Mouse (Mus musculus): ENCODE data around the gene Polr2e. TPM values are rescaled to one million over a fixed set of nuclear protein-coding genes. Genes with fewer than 3 reads are reported as not detected.
"Not testable (repeated sequence)": the region's sequence is repeated elsewhere in the genome, so short reads cannot be mapped to it uniquely, and the experiment has no call there.

The Polr2e gene
- polyA plus RNA-seq, 1 experiment from 2014 or later = 210 TPM

GRCm38 (mm10) chr10:80055364-80055763 lies 15.8 kb upstream of the Polr2e start:
- WGBS = 74% methylated on average over 5 of the region's 5 CpGs
- DNase-seq (ENCODE audit: low spot score) = no peak
- Histone ChIP-seq H3K4me3 (replicated peaks; ENCODE audit: low read depth, low read length) (peak overlapping the region; percentile 71; the same call in 1 of the 2 replicates), H3K27ac (no peak overlapping the region), H3K4me2 (ENCODE audit: low read length) (peak overlapping the region; percentile 71), H3K27me3 (ENCODE audit: insufficient read depth, low read length) (no peaks in the 10 kb centered on the region), H3K36me3 (ENCODE audit: insufficient read depth, low read length) (peaks cover 31% of the 10 kb centered on the region), H3K4me1 (replicated peaks; ENCODE audit: insufficient read depth, low read length) (peaks cover 25% of the 10 kb centered on the region), H3K9me3 (replicated peaks; ENCODE audit: low read length) (no peaks in the 10 kb centered on the region), H3K9ac (ENCODE audit: low read depth, low read length) (peak overlapping the region; percentile 96; the same call in 1 of the 2 replicates)
- no peak for TF ChIP-seq CTCF (IDR thresholded peaks at IDR 0.05; ENCODE audit: low read depth)
- ATAC-seq (replicated peaks; ENCODE audit: low FRiP score, low read depth) = no peak

- H3K27ac ChIP-seq = peak overlapping the region; percentile 100; the same call in 1 of the 2 replicates
- peaks cover 27% of the 10 kb centered on the region for H3K36me3 ChIP-seq (ENCODE audit: insufficient read depth, low read length)
Observed at GRCm38 (mm10) chr10:80054911-80055310, 15.3 kb upstream of the Polr2e start.

GRCm38 (mm10) chr10:80053831-80054815 lies 14.5 kb upstream of the Polr2e start:
- peaks cover 26% of the 10 kb centered on the region for H3K36me3 ChIP-seq (ENCODE audit: insufficient read depth, low read length)
- ATAC-seq (replicated peaks; ENCODE audit: low FRiP score, low read depth) = peak; percentile 65
- H3K4me1 ChIP-seq (replicated peaks; ENCODE audit: insufficient read depth, low read length) = peaks cover 25% of the 10 kb centered on the region
- TF ChIP-seq CTCF (IDR thresholded peaks at IDR 0.05; ENCODE audit: low read depth) = peak; percentile 52
- H3K27ac ChIP-seq = peak overlapping the region; percentile 100
- no peaks in the 10 kb centered on the region for H3K27me3 ChIP-seq (ENCODE audit: insufficient read depth, low read length)
- H3K4me3 ChIP-seq (replicated peaks; ENCODE audit: low read depth, low read length) = peak overlapping the region; percentile 71
- no peaks in the 10 kb centered on the region for H3K9me3 ChIP-seq (replicated peaks; ENCODE audit: low read length)
- H3K9ac ChIP-seq (ENCODE audit: low read depth, low read length) = peak overlapping the region; percentile 96
- peak overlapping the region; percentile 71 for H3K4me2 ChIP-seq (ENCODE audit: low read length)
- under 1% methylated on average over 77 of the region's 77 CpGs for WGBS
- DNase-seq (ENCODE audit: low spot score) = peak; percentile 88

More at GRCm38 (mm10) chr10:80054911-80055310, 15.3 kb upstream of the Polr2e start:
- WGBS = 9% methylated on average over 3 of the region's 3 CpGs
- Histone ChIP-seq H3K4me1 (replicated peaks; ENCODE audit: insufficient read depth, low read length) (peaks cover 25% of the 10 kb centered on the region), H3K9ac (ENCODE audit: low read depth, low read length) (peak overlapping the region; percentile 96), H3K4me3 (replicated peaks; ENCODE audit: low read depth, low read length) (peak overlapping the region; percentile 71), H3K4me2 (ENCODE audit: low read length) (peak overlapping the region; percentile 71)
- ATAC-seq (replicated peaks; ENCODE audit: low FRiP score, low read depth); H3K9me3 ChIP-seq (replicated peaks; ENCODE audit: low read length); DNase-seq (ENCODE audit: low spot score); H3K27me3 ChIP-seq (ENCODE audit: insufficient read depth, low read length): not testable (repeated sequence)

- Histone ChIP-seq H3K4me1 (replicated peaks; ENCODE audit: insufficient read depth, low read length) (peaks cover 25% of the 10 kb centered on the region), H3K4me2 (ENCODE audit: low read length) (peak overlapping the region; percentile 71), H3K36me3 (ENCODE audit: insufficient read depth, low read length) (peaks cover 21% of the 10 kb centered on the region), H3K4me3 (replicated peaks; ENCODE audit: low read depth, low read length) (peak overlapping the region; percentile 71), H3K27me3 (ENCODE audit: insufficient read depth, low read length) (no peaks in the 10 kb centered on the region), H3K9ac (ENCODE audit: low read depth, low read length) (peak overlapping the region; percentile 96), H3K9me3 (replicated peaks; ENCODE audit: low read length) (no peaks in the 10 kb centered on the region), H3K27ac (peak overlapping the region; percentile 100)
- WGBS = under 1% methylated on average over 47 of the region's 47 CpGs
- no peak for TF ChIP-seq CTCF (IDR thresholded peaks at IDR 0.05; ENCODE audit: low read depth)
- peak; percentile 93 for ATAC-seq (replicated peaks; ENCODE audit: low FRiP score, low read depth)
- DNase-seq (ENCODE audit: low spot score) = peak; percentile 100
Observed at GRCm38 (mm10) chr10:80053259-80053780, 13.7 kb upstream of the Polr2e start.

GRCm38 (mm10) chr10:80052374-80052764 lies 12.8 kb upstream of the Polr2e start:
- no peaks in the 10 kb centered on the region for H3K27me3 ChIP-seq (ENCODE audit: insufficient read depth, low read length)
- H3K9me3 ChIP-seq (replicated peaks; ENCODE audit: low read length) = no peaks in the 10 kb centered on the region
- H3K4me3 ChIP-seq (replicated peaks; ENCODE audit: low read depth, low read length) = no peak overlapping the region
- DNase-seq (ENCODE audit: low spot score) (no peak), ATAC-seq (replicated peaks; ENCODE audit: low FRiP score, low read depth) (no peak)
- H3K4me1 ChIP-seq (replicated peaks; ENCODE audit: insufficient read depth, low read length) = peaks cover 25% of the 10 kb centered on the region
- WGBS = 85% methylated on average over 5 of the region's 5 CpGs
- H3K36me3 ChIP-seq (ENCODE audit: insufficient read depth, low read length) = peaks cover 11% of the 10 kb centered on the region; the same call in 1 of the 2 replicates
- H3K4me2 ChIP-seq (ENCODE audit: low read length) = no peak overlapping the region
- TF ChIP-seq CTCF (IDR thresholded peaks at IDR 0.05; ENCODE audit: low read depth) = no peak
- H3K27ac ChIP-seq = peak overlapping the region; percentile 88
- H3K9ac ChIP-seq (ENCODE audit: low read depth, low read length) = 0 out of 2 replicates have a peak overlapping the region, but pooled peaks have one; percentile 10
